8 mouse cellular contexts compared by ENCODE assay signal in the genomic region with DNA sequence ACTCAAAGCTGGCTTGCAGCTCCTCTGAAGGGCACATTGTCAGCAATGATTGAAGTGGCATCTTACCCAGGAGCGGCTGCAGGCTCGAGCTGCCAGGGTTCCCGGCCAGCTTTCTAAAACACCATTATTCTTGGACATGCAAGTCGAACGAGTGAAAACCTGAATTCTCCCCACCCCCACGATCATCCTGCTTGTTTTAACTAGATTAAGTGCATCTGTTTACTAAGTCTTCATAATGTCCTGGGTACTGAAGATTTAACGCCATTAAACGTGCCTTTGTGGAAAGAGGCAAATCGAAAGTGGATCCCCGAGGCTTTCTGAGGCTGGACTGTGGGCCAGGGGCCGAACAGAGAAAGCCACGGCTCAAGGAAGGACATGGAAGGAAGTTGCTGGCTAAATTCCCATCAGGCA.
DNase-seq lines count a peak whose midpoint lies in the region; ATAC-seq and TF ChIP-seq lines count a peak whose summit lies in the region.

No protein-coding gene starts in this region.

- peaks cover 4% of the 10 kb centered on the region for H3K4me1 ChIP-seq in lung, adult 2 months (ENCODE audit: control insufficient read depth, insufficient read depth, low read length)

- TF ChIP-seq CTCF in lung, adult 2 months (IDR thresholded peaks at IDR 0.05; ENCODE audit: insufficient read depth, low read length) = no peak

- H3K4me3 ChIP-seq in lung, adult 2 months (replicated peaks; ENCODE audit: extremely low read depth, low read depth, low read length) = peak overlapping the region; percentile 42

- 18% methylated on average over 12 of the region's 12 CpGs for WGBS in lung, adult 2 months

- no peak for ATAC-seq in megakaryocyte, adult 5-6 weeks (ENCODE audit: poor library complexity, severe bottlenecking)

- peak; percentile 80 for DNase-seq in adrenal gland, adult 2 months
- DNase-seq in adrenal gland, postnatal 25 days = no peak
- DNase-seq in lung, adult 2 months = peak; percentile 68
- DNase-seq in lung, postnatal 25 days (ENCODE audit: low spot score) = no peak
- DNase-seq in fat pad, adult 2 months (ENCODE audit: extremely low read depth, low read depth, low spot score) = peak; percentile 87
- peak; percentile 65 for DNase-seq in lung, postnatal 10 days
- no peak for DNase-seq in yolk sac, embryonic 10.5 days (ENCODE audit: low spot score)

- TF ChIP-seq POLR2A in lung, adult 2 months (IDR thresholded peaks at IDR 0.05; ENCODE audit: borderline replicate concordance, extremely low read depth, low read depth, low read length) = no peak

Comparison
In these comparisons a context has a peak if more than half of its experiments do, and no peak if none do; other contexts are left out.
1. DNase-seq: peak in adrenal gland, adult 2 months (single experiment), lung, adult 2 months (single experiment), fat pad, adult 2 months (single experiment) and lung, postnatal 10 days (single experiment); none in adrenal gland, postnatal 25 days (single experiment), lung, postnatal 25 days (single experiment) and yolk sac, embryonic 10.5 days (single experiment).